Comparison of ENCODE assay signal across 18 mouse cellular contexts in genomic region chr4:127174075-127174899, GRCm38 (mm10). TPM values are rescaled to one million over a fixed set of nuclear protein-coding genes. Genes with fewer than 3 reads are reported as not detected.
DNase-seq lines count a peak whose midpoint lies in the region; ATAC-seq and TF ChIP-seq lines count a peak whose summit lies in the region.
"Had no signal": no experiment of that assay in that cellular context is flagged by ENCODE, and none has a peak within 500 bp of the region (broad histone marks: within the 10 kb centered on the region; RNA-seq: fewer than 3 reads in every experiment).

No protein-coding gene starts in this region.

- ATAC-seq in liver, embryonic 11.5 days (replicated peaks; ENCODE audit: low FRiP score), result no peak
- ATAC-seq: forebrain, embryonic 16.5 days; inflammation-experienced regulatory T-cells, adult 6 months had no signal

- no peak for DNase-seq in layer of hippocampus, adult 2 months (ENCODE audit: low spot score in 2 of 2)
- no peak for DNase-seq in layer of hippocampus, adult 8-10 months (ENCODE audit: low spot score in 2 of 2)
- DNase-seq in right cerebral cortex, adult 2 months (ENCODE audit: low spot score in 2 of 2), result peak; percentile 61 to 69
- DNase-seq in right cerebral cortex, postnatal 4 days, result no peak
- DNase-seq in cerebellum, adult 8-10 months, result peak; percentile 16
- DNase-seq in heart, adult 9 months (ENCODE audit: low spot score in 2 of 2), result no peak
- no peak for DNase-seq in liver, embryonic 11.5 days (ENCODE audit: low spot score)

- 52% methylated on average over 8 of the region's 8 CpGs for WGBS in liver, embryonic 11.5 days

- H3K36me3 ChIP-seq in liver, embryonic 11.5 days (ENCODE audit: control insufficient read depth, insufficient read depth, low read length), result no peaks in the 10 kb centered on the region
- H3K36me3 ChIP-seq: embryonic facial prominence, embryonic 13.5 days; G1E; heart, embryonic 12.5 days; hindbrain, embryonic 12.5 days; limb, embryonic 10.5 days had no signal

- H3K27me3 ChIP-seq in liver, embryonic 11.5 days (replicated peaks; ENCODE audit: control insufficient read depth, insufficient read depth, low read length), result peaks cover 39% of the 10 kb centered on the region

- no peak for TF ChIP-seq CTCF in layer of hippocampus, adult 2 months (conservative IDR thresholded peaks at IDR 0.05)

- H3K27ac ChIP-seq in layer of hippocampus, adult 2 months, result peak overlapping the region; percentile 96
- H3K27ac ChIP-seq in liver, embryonic 11.5 days (ENCODE audit: low read depth, low read length), result no peak overlapping the region
- H3K27ac ChIP-seq: embryonic facial prominence, embryonic 13.5 days; hindbrain, embryonic 12.5 days; limb, embryonic 10.5 days had no signal

- no peaks in the 10 kb centered on the region for H3K9me3 ChIP-seq in liver, embryonic 11.5 days (ENCODE audit: control insufficient read depth, low read length)
- H3K9me3 ChIP-seq: embryonic facial prominence, embryonic 13.5 days; heart, embryonic 12.5 days; hindbrain, embryonic 12.5 days; limb, embryonic 10.5 days; megakaryocyte, embryonic 14.5 days had no signal

- no peak overlapping the region for H3K4me2 ChIP-seq in liver, embryonic 11.5 days
- H3K4me2 ChIP-seq: embryonic facial prominence, embryonic 13.5 days; heart, embryonic 12.5 days; hindbrain, embryonic 12.5 days had no signal

- peak overlapping the region; percentile 51 for H3K4me3 ChIP-seq in layer of hippocampus, adult 2 months
- no peak overlapping the region for H3K4me3 ChIP-seq in liver, embryonic 11.5 days (ENCODE audit: low read depth, low read length)
- H3K4me3 ChIP-seq: embryonic facial prominence, embryonic 13.5 days; heart, embryonic 12.5 days; hindbrain, embryonic 12.5 days; limb, embryonic 10.5 days; megakaryocyte, embryonic 14.5 days had no signal

- H3K4me1 ChIP-seq in liver, embryonic 11.5 days (replicated peaks; ENCODE audit: control insufficient read depth, insufficient read depth, low read length), result peaks cover 3% of the 10 kb centered on the region

- no peak overlapping the region for H3K9ac ChIP-seq in liver, embryonic 11.5 days (ENCODE audit: low read depth, low read length)
- H3K9ac ChIP-seq: embryonic facial prominence, embryonic 13.5 days; heart, embryonic 12.5 days; hindbrain, embryonic 12.5 days had no signal

RNA-seq across cellular contexts. Expression of gene Dlgap3, which starts 5.3 kb away (rescaled TPM):
- 100 to 1,000 TPM; 283 to 292 TPM for total RNA-seq in layer of hippocampus, adult 2 months (2021)
- total RNA-seq in layer of hippocampus, adult 8-10 months (2022), result 100 to 1,000 TPM; 229 to 253 (median 243) TPM
- polyA plus RNA-seq in liver, embryonic 11.5 days (2014; fragmentation: Nextera tagmentation; extraction: Ambion mirVana), result 1.1 and 1.4 TPM in 2 replicates
- total RNA-seq: granulocyte monocyte progenitor cell, adult 5-6 weeks; liver, adult 2 months had no signal
- polyA plus RNA-seq: C2C12; G1E; inflammation-experienced regulatory T-cells, adult 6 months had no signal

RNA-seq across cellular contexts. Expression of gene Tmem35b, which starts 50.8 kb away (rescaled TPM):
- 1 to 10 TPM; 5.5 to 5.8 TPM for total RNA-seq in layer of hippocampus, adult 2 months (2021)
- total RNA-seq in layer of hippocampus, adult 8-10 months (2022), result 1 to 10 TPM; 3.7 to 6.2 (median 5.4) TPM
- 11.7 and 14.1 TPM in 2 replicates for polyA plus RNA-seq in liver, embryonic 11.5 days (2014; fragmentation: Nextera tagmentation; extraction: Ambion mirVana)

Comparison
In these comparisons a context has a peak if more than half of its experiments do, and no peak if none do; other contexts are left out.
1. DNase-seq: peak in right cerebral cortex, adult 2 months (2 of 2) and cerebellum, adult 8-10 months (single experiment); none in layer of hippocampus, adult 2 months (0 of 2), layer of hippocampus, adult 8-10 months (0 of 2), right cerebral cortex, postnatal 4 days (single experiment), heart, adult 9 months (0 of 2) and liver, embryonic 11.5 days (single experiment).